Mouse (Mus musculus) myocyte (in vitro differentiated cells): ENCODE measurements around the gene Ica1. TPM values are rescaled to one million over a fixed set of nuclear protein-coding genes. Genes with fewer than 3 reads are reported as not detected.

Source experiments
- H3K27me3 ChIP-seq: one replicate; pipeline ENCODE4 v1.6.1; 2011; ENCODE audit not compliant: control insufficient read depth, insufficient read depth, insufficient read length
- H3K36me3 ChIP-seq: one replicate; pipeline ENCODE4 v1.6.1; 2011; ENCODE audit not compliant: control insufficient read depth, insufficient read depth
- H3K4me2 ChIP-seq: one replicate; pipeline ENCODE4 v1.6.1; 2011; ENCODE audit warnings: low read depth, control low read depth
- H3K4me3 ChIP-seq: one replicate; pipeline ENCODE4 v1.5.1; 2011; ENCODE audit warnings: mild to moderate bottlenecking, control low read depth, moderate library complexity
- H3K79me2 ChIP-seq: one replicate; pipeline ENCODE4 v1.6.1; 2011; ENCODE audit not compliant: control insufficient read depth, insufficient read depth
- H3ac ChIP-seq: one replicate; pipeline ENCODE4 v1.6.1; 2011; ENCODE audit not compliant: control insufficient read depth, insufficient read length
- CEBPB ChIP-seq: IDR thresholded peaks from 2 replicates; pipeline ENCODE4 v1.6.1; 2011; ENCODE audit warnings: mild to moderate bottlenecking, moderate library complexity; ENCODE audit not compliant: poor library complexity, insufficient read depth, severe bottlenecking
- E2F4 ChIP-seq: IDR thresholded peaks from one replicate; pipeline ENCODE4 v1.6.1; 2011; ENCODE audit warnings: mild to moderate bottlenecking, control low read depth, moderate library complexity; ENCODE audit not compliant: insufficient read depth
- MAX ChIP-seq: IDR thresholded peaks from one replicate; pipeline ENCODE4 v1.6.1; 2011; ENCODE audit warnings: low read depth, mild to moderate bottlenecking, control low read depth
- MYOD1 ChIP-seq, 3 experiments: IDR thresholded peaks; one replicate each; pipeline ENCODE4 v1.6.1; 2011; ENCODE audit warnings: control low read depth in 2 of 3, low read depth in 2 of 3, mild to moderate bottlenecking in 2 of 3, moderate library complexity in 1 of 3; ENCODE audit not compliant: insufficient read length in 2 of 3, control insufficient read depth in 1 of 3
- MYOG ChIP-seq, 3 experiments: IDR thresholded peaks; one replicate each; pipeline ENCODE4 v1.6.1; 2011; ENCODE audit warnings: control low read depth in 2 of 3, low read depth in 2 of 3, mild to moderate bottlenecking in 2 of 3; ENCODE audit not compliant: insufficient read length in 2 of 3, control insufficient read depth in 1 of 3, insufficient read depth in 1 of 3
- POLR2A ChIP-seq: IDR thresholded peaks from one replicate; pipeline ENCODE4 v1.6.1; 2011; ENCODE audit warnings: low read depth, mild to moderate bottlenecking, control low read depth, moderate library complexity; ENCODE audit not compliant: insufficient read length
- POLR2AphosphoS2 ChIP-seq: IDR thresholded peaks from one replicate; pipeline ENCODE4 v1.6.1; 2011; ENCODE audit warnings: low read depth, control low read depth; ENCODE audit not compliant: insufficient read length
- REST ChIP-seq: IDR thresholded peaks from one replicate; pipeline ENCODE4 v1.6.1; 2011; ENCODE audit warnings: mild to moderate bottlenecking, control low read depth, moderate library complexity; ENCODE audit not compliant: insufficient read depth, insufficient read length
- SRF ChIP-seq: IDR thresholded peaks from one replicate; pipeline ENCODE4 v1.6.1; 2011; ENCODE audit warnings: low read depth; ENCODE audit not compliant: control insufficient read depth, insufficient read length
- TCF12 ChIP-seq: IDR thresholded peaks from one replicate; pipeline ENCODE4 v1.6.1; 2011; ENCODE audit warnings: mild to moderate bottlenecking, control low read depth; ENCODE audit not compliant: poor library complexity, insufficient read depth, severe bottlenecking
- TCF3 ChIP-seq: IDR thresholded peaks from one replicate; pipeline ENCODE4 v1.6.1; 2011; ENCODE audit warnings: low read depth, control low read depth; ENCODE audit not compliant: insufficient read length
- USF1 ChIP-seq: IDR thresholded peaks from one replicate; pipeline ENCODE4 v1.6.1; 2011; ENCODE audit warnings: low read depth, mild to moderate bottlenecking, control low read depth, moderate library complexity
- polyA plus RNA-seq: library from polyadenylated mRNA; unstranded; fragments of >200 nt; fragmentation: generic; extraction: Trizol; gene quantifications from one replicate; pipeline ENCODE4 v1.2.1, GENCODE M21; 2012; ENCODE audit warnings: missing spikeins

Ica1 gene
- polyA plus RNA-seq, 1 experiment = 6.0 TPM

DNA sequence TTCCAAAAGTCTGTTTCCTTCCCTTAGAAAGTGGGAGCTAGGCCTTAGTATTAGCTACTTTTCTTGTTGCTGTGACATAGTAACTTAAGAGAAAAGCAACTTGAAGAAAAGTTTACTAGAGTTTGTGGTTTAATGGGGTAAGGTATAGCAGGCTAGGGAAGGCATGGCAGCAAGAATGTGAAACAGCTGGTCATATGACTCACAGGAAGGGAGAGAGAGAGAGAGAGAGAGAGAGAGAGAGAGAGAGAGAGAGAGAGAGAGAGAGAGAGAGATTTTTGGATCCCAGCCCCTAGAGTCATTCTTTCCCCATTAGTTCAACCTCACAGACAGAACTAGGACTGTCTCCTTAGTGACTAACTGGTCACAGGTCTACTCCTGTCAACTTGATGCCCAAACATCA, 2.3 kb upstream of the Ica1 start:
- Histone ChIP-seq H3K4me2 (no peak overlapping the region), H3K4me3 (no peak overlapping the region), H3K36me3 (no peaks in the 10 kb centered on the region), H3ac (no peak overlapping the region), H3K27me3 (no peaks in the 10 kb centered on the region), H3K79me2 (no peaks in the 10 kb centered on the region)
- no peak for TF ChIP-seq E2F4
- no peak for TF ChIP-seq SRF
- TF ChIP-seq USF1 = peak; percentile 59
- no peak for TF ChIP-seq CEBPB
- no peak for TF ChIP-seq MYOD1 (IDR thresholded peaks at IDR 0.05; ENCODE audit: control insufficient read depth in 1 of 3, insufficient read length in 2 of 3, low read depth in 2 of 3)
- no peak for TF ChIP-seq TCF3
- no peak for TF ChIP-seq TCF12
- TF ChIP-seq MYOG (IDR thresholded peaks at IDR 0.05; ENCODE audit: control insufficient read depth in 1 of 3, insufficient read depth in 1 of 3, insufficient read length in 2 of 3, low read depth in 2 of 3) = no peak

DNA sequence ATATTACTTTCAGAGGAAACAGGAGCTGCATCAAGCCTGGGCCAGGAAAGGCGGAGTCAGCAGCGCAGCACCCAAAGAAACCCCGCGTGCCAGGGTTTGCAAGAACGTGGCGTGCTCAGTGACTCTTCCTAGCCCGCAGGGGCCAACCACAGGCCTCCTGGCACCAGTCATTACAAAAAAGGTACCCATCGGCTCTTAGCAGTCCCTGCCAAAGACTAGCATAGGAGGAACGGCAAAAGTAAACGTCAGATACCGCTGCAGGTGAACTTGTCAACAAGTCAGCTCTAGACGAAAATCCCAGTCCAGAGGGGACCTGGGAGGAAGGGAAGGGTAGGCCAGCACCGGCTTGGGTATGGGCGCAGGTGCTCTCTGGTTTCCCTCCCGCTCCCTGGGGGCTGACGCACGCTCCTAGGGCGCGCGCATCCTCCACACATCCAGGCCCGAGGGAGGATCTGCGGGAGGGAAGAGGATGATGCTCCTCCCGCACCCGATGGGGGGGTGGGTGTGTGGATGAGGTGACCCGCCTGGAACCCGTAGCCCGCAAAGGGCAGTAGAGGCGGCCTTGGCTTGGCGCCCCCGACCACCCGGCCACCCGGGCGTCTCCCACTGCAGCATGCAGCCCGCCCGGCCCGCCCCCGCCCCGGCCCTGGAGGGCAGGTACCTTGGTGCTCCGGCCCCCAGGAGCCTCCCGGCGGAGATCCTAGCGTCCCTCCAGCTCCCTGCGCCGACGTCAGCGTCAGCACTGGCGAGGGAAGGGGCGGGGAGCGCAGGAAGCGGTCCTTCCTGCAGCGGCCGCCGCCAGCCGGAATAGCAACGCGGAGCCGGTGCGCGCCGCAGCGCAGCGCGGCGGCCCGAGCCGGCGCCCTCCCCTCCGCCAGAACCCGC, 635 bp downstream of the Ica1 start:
- H3K36me3 ChIP-seq = no peaks in the 10 kb centered on the region
- peak overlapping the region; percentile 96 for H3K4me2 ChIP-seq
- H3K27me3 ChIP-seq = no peaks in the 10 kb centered on the region
- peak overlapping the region; percentile 1 for H3ac ChIP-seq
- peak; percentile 41 for TF ChIP-seq POLR2A
- TF ChIP-seq MYOD1 (IDR thresholded peaks at IDR 0.05; ENCODE audit: control insufficient read depth in 1 of 3, insufficient read length in 2 of 3, low read depth in 2 of 3) = no peak
- no peaks in the 10 kb centered on the region for H3K79me2 ChIP-seq
- peak overlapping the region; percentile 34 for H3K4me3 ChIP-seq

GRCm38 (mm10) chr6:8771539-8771938, 6.7 kb downstream of the Ica1 start:
- Histone ChIP-seq H3K27me3 (no peaks in the 10 kb centered on the region), H3ac (no peak overlapping the region), H3K79me2 (no peaks in the 10 kb centered on the region), H3K36me3 (no peaks in the 10 kb centered on the region), H3K4me2 (no peak overlapping the region), H3K4me3 (no peak overlapping the region)
- TF ChIP-seq MYOG (IDR thresholded peaks at IDR 0.05; ENCODE audit: control insufficient read depth in 1 of 3, insufficient read depth in 1 of 3, insufficient read length in 2 of 3, low read depth in 2 of 3) (no peak), TCF3 (no peak), POLR2AphosphoS2 (no peak), POLR2A (no peak), MYOD1 (IDR thresholded peaks at IDR 0.05; ENCODE audit: control insufficient read depth in 1 of 3, insufficient read length in 2 of 3, low read depth in 2 of 3) (no peak), TCF12 (no peak), MAX (no peak), CEBPB (no peak), REST (no peak), SRF (no peak), E2F4 (no peak), USF1 (no peak)

- TF ChIP-seq TCF3 (no peak), POLR2A (no peak), MYOD1 (IDR thresholded peaks at IDR 0.05; ENCODE audit: control insufficient read depth in 1 of 3, insufficient read length in 2 of 3, low read depth in 2 of 3) (no peak), SRF (no peak), CEBPB (no peak), MAX (no peak), MYOG (IDR thresholded peaks at IDR 0.05; ENCODE audit: control insufficient read depth in 1 of 3, insufficient read depth in 1 of 3, insufficient read length in 2 of 3, low read depth in 2 of 3) (no peak), USF1 (no peak)
- no peaks in the 10 kb centered on the region for H3K79me2 ChIP-seq
- no peak overlapping the region for H3K4me2 ChIP-seq
- H3ac ChIP-seq = no peak overlapping the region
- no peaks in the 10 kb centered on the region for H3K36me3 ChIP-seq
- no peaks in the 10 kb centered on the region for H3K27me3 ChIP-seq
- no peak overlapping the region for H3K4me3 ChIP-seq
Observed at GRCm38 (mm10) chr6:8770341-8770740, 7.9 kb downstream of the Ica1 start.

DNA sequence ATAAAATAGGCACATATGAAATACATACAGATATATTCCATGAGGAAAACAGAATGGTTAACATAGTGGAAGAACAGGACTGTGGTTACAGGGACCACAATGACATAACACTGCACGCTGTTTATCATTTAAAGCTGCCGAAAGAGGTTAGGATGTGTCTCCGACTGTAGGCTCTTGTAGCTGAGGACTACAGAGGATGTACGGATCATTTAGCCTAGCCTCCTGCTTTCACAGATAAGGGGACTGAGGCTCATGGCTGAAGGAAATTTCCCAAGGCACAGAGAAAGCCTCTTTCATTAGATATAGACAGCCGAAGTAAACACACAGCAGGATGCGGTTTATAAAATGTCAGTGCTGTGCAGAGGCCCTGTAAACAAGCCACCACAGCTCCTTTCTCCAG, 8.5 kb downstream of the Ica1 start:
- H3ac ChIP-seq = no peak overlapping the region
- TF ChIP-seq MYOD1 (IDR thresholded peaks at IDR 0.05; ENCODE audit: control insufficient read depth in 1 of 3, insufficient read length in 2 of 3, low read depth in 2 of 3) = no peak
- no peak for TF ChIP-seq MYOG (IDR thresholded peaks at IDR 0.05; ENCODE audit: control insufficient read depth in 1 of 3, insufficient read depth in 1 of 3, insufficient read length in 2 of 3, low read depth in 2 of 3)
- no peak for TF ChIP-seq REST
- no peak for TF ChIP-seq TCF12
- TF ChIP-seq SRF = no peak
- TF ChIP-seq MAX = no peak
- no peak for TF ChIP-seq CEBPB
- TF ChIP-seq USF1 = no peak
- TF ChIP-seq POLR2A = no peak
- TF ChIP-seq POLR2AphosphoS2 = no peak
- no peak for TF ChIP-seq E2F4
- no peak for TF ChIP-seq TCF3
- H3K4me3 ChIP-seq = no peak overlapping the region
- no peaks in the 10 kb centered on the region for H3K36me3 ChIP-seq
- no peak overlapping the region for H3K4me2 ChIP-seq
- H3K27me3 ChIP-seq = no peaks in the 10 kb centered on the region
- no peaks in the 10 kb centered on the region for H3K79me2 ChIP-seq
